Mouse (Mus musculus): Measurements from ENCODE around the gene Stk11.

Stk11 gene

GRCm38 (mm10) chr10:80115290-80115943 is at the start of gene Stk11:
Gene Stk11 (plus strand): TSS chr10:80115803.
- peak; percentile 94 for DNase-seq (ENCODE audit: low spot score)

GRCm38 (mm10) chr10:80069251-80069650 is 46.4 kb upstream of the Stk11 start:
- DNase-seq (ENCODE audit: low spot score): no peak

GRCm38 (mm10) chr10:80069948-80070450 is 45.6 kb upstream of the Stk11 start:
- no peak for DNase-seq (ENCODE audit: low spot score)

- peak; percentile 37 for DNase-seq (ENCODE audit: low spot score)
Measured at GRCm38 (mm10) chr10:80070837-80071515, 44.6 kb upstream of the Stk11 start.

DNA sequence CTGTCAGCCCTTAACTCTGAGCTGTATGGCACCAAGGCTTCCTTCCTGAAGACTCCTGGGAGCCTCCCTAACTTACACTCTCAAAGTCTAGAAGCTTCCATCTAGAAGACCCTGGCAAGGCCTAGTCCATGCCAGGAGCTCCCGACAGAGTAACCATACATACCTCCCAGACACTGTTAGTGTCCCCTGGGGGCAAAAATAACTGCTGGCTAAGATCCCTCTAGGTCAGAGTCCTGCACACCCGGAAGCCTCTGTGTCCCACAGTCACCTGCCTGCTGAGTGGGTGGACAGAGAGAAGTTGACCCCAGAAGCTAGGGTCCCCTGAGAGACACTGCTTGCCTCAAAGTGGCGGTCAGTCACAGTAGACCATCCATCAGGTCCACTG is 44.1 kb upstream of the Stk11 start:
- no peak for DNase-seq (ENCODE audit: low spot score)

GRCm38 (mm10) chr10:80072623-80073489 is 42.7 kb upstream of the Stk11 start:
- no peak for DNase-seq (ENCODE audit: low spot score)

- no peak for DNase-seq (ENCODE audit: low spot score)
Measured at GRCm38 (mm10) chr10:80074813-80075601, 40.6 kb upstream of the Stk11 start.

GRCm38 (mm10) chr10:80075924-80076323 is 39.7 kb upstream of the Stk11 start:
- no peak for DNase-seq (ENCODE audit: low spot score)

- DNase-seq (ENCODE audit: low spot score): no peak
Measured at GRCm38 (mm10) chr10:80076386-80076785, 39.2 kb upstream of the Stk11 start.

DNA sequence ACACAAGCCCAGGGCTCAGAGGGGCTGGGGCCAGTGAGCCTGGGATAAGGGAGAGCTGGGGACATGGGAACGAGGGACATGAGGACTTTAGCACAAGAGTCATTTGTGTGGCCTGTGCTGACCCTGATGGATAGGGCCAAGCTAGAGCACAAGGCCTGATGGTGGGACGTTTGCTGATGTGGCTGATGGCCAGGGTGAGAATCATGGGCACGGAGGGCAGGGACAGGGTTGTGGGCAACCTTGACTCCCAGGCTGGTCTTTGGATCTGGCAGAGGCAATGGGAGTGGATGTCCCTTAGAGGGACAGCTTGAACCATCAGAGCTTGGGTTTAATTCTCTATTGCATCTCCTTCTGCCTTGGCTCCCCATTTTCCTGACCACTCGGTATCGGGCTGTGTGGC is 38.3 kb upstream of the Stk11 start:
- DNase-seq (ENCODE audit: low spot score): no peak

GRCm38 (mm10) chr10:80078366-80078765 is 37.2 kb upstream of the Stk11 start:
- DNase-seq (ENCODE audit: low spot score): no peak

DNA sequence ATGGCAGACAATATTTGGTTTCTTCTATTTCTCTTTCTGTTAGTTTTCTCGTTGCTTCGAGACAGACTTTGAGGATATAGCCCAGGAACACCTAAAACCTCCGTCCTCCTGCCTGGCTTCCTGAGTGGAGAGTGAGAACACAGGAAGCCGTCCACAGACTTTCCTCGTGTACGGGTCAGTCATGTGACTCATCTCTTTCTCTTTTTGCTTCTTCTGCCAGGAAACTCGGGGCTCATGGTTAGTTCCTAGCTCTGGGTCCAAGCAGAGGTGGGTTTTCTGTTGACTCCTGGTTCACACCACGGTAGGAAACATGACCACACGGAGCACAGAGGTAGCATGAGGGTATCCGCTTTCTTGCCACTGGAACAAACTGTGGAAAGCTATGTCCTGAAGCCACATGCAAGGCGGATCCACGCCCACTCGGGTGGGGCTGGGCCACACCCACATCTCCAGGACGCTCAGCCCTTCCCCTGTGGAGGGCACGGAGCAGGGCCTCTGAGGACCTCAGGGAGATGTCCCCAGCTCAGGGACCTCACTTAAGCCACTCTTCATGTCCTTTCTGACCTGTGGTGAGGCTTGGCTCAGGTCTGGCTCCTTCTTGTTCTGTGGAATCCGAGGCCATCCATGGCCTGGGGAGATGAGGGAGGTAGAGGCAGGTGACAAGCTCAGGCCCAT is 35.1 kb upstream of the Stk11 start:
- DNase-seq (ENCODE audit: low spot score): no peak

GRCm38 (mm10) chr10:80081075-80081474 is 34.5 kb upstream of the Stk11 start:
- no peak for DNase-seq (ENCODE audit: low spot score)

GRCm38 (mm10) chr10:80084817-80085487 is 30.7 kb upstream of the Stk11 start:
- no peak for DNase-seq (ENCODE audit: low spot score)

DNA sequence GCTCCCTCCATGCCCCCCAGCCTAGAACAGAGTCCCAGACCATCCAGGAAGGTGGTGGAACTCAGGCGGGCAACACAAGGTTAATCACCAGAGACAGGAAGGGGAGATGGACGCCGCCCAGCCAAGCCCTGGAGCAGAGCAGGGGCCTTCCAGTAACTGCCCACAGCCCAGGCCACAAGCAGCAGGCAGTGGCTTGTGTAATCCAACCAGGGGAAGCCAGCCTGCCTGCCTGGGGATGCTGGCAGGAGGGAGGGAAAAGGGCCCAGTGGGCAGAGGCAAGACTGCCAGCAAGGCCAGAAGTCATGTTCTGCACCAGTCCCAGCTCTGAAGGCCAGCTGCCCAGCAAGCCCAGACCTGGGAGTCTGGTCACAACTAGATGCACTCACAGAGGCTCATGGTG is 28.8 kb upstream of the Stk11 start:
- no peak for DNase-seq (ENCODE audit: low spot score)

GRCm38 (mm10) chr10:80087483-80087882 is 28.1 kb upstream of the Stk11 start:
- no peak for DNase-seq (ENCODE audit: low spot score)

GRCm38 (mm10) chr10:80089146-80089545 is 26.5 kb upstream of the Stk11 start:
- no peak for DNase-seq (ENCODE audit: low spot score)

DNA sequence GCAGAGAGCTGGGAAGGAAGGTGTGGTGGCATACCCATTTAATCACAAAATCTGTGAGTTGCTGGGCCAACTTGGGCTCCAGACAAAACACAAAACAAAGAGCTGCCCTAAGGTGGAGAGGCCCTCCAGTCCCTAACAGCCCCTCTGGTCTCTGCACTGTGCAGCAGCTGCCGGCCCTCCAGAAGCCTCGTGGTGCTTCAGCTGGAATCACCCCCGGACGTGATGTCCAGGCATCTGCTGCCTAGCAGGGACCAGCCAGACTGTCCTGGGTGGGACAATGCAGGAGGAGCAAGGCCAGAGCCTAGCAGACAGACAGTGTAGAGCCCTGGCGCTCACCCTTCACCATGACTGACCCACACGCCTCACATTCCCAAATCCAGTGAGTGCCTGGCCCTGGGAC is 24.1 kb upstream of the Stk11 start:
- no peak for DNase-seq (ENCODE audit: low spot score)

DNA sequence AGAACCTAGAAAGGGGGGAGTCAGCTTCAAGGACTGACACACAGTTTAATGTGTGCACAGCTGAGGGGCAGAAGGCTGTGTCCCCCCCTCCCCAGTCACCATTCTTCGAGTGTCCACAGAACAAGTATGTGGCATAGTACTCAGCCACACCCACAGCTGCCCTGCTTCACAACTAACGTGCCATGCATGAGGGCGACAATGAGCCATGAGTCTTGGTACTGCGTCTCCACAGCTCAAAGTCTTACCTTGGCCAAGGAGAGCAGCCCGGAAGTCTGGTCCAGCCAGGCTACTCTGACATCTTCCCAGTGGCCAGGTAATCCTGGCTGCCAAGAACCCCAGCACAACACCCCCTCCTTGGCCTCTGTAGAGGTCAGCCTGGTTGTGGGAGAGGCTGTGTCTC is 22.9 kb upstream of the Stk11 start:
- no peak for DNase-seq (ENCODE audit: low spot score)

DNA sequence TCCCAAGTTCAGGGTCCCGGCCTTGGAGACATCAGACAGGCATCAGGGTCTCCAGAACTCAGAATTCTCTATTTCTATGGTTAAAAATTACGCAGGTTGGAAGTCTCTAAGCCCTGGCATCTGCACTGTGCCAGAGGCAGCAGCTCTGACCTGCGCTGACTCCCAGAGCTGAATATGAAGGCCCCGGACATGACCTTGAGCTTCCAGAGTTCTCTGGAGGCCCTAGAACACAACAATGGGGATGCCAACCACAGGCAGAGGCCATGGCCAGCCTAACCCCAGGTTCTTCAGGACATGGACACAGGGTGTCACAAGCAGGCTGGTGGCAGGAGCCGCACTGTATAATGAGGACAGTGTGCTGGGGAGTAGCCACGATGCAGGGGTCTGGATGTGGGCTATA is 21.5 kb upstream of the Stk11 start:
- DNase-seq (ENCODE audit: low spot score): no peak

- no peak for DNase-seq (ENCODE audit: low spot score)
Measured at GRCm38 (mm10) chr10:80094684-80095083, 20.9 kb upstream of the Stk11 start.
